Mouse (Mus musculus): ENCODE measurements around the gene Rps16. TPM values are rescaled to one million over a fixed set of nuclear protein-coding genes. Genes with fewer than 3 reads are reported as not detected.
A peak's percentile ranks its signal among the peaks of the same experiment; 100 is the strongest.

The Rps16 gene
- total RNA-seq (2017): 700 and 800 TPM in 2 replicates

- peak; percentile 98 for ATAC-seq (ENCODE audit: extremely low read depth, insufficient number of reproducible peaks, low FRiP score, poor library complexity, severe bottlenecking)
Observed at GRCm38 (mm10) chr7:28350155-28350883, at the start of gene Rps16. Gene Rps16 (plus strand): TSS chr7:28350652.

DNA sequence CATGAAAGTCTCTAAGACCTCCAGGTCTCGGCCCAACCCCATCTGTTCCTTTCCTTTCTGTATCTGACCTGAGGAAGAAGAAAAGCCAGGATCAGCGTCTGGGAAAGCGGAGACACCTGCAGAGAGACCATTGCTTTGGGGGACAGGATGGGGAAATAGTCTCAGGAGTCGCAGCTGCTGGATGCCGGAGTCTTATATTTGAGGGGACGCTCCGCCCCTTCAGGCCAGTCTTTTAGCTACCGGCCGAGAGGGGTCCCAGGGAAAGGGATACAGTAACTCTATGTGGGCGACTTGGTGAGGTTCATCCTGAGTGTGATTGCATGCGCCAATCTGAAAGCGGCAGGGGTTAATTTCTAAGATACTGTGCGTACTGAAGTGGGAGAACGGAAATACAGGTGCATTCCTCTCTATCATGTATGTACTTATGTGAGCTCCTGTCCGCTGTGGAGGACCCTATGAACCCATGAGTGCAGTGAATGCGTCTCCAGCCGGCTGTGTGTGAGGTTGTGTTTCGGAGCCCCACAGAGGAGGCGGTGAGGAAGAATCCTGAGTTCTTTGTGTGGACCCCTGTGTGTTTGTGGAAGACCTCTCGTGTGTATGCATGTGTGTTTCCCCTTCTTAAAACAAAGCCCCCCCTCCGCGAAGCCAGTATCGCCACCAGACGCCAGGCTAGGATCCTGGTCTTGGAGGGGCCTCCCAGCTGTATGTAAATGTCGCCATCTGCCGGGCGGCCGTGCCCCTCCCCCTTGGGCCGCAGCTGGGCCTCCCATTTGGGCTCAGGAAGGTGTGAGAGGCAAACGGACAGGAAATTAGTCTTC is 48.6 kb upstream of the Rps16 start, which contains the start of gene Dll3:
Gene Dll3 (minus strand): TSS at position 623 of the 818 bp plus-strand sequence.
- ATAC-seq (ENCODE audit: extremely low read depth, insufficient number of reproducible peaks, low FRiP score, poor library complexity, severe bottlenecking): no peak

DNA sequence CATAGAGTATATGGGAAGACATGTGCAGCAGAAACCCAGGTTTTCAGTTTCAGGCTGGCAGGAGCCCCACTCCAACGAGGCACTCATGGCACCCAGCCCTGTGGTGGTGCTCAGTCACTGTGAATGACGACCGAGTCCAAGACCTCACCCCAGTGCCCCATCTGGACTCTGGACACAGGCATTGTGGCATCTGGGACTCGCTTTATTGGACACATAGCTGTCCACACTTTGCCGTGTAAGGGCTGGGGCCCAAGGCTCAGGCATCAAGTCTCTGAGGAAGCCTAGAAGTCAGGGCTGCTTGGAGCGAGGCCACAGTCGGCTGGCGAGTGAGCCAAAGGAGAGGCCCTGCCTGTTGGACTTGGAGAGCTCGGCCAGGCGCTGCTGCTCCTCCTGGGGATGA is 44.8 kb upstream of the Rps16 start:
- ATAC-seq (ENCODE audit: extremely low read depth, insufficient number of reproducible peaks, low FRiP score, poor library complexity, severe bottlenecking): no peak

GRCm38 (mm10) chr7:28306216-28306615 is 44.2 kb upstream of the Rps16 start:
- no peak for ATAC-seq (ENCODE audit: extremely low read depth, insufficient number of reproducible peaks, low FRiP score, poor library complexity, severe bottlenecking)

- no peak for ATAC-seq (ENCODE audit: extremely low read depth, insufficient number of reproducible peaks, low FRiP score, poor library complexity, severe bottlenecking)
Observed at GRCm38 (mm10) chr7:28309737-28310136, 40.7 kb upstream of the Rps16 start.

GRCm38 (mm10) chr7:28311151-28311925 is 39.1 kb upstream of the Rps16 start:
- no peak for ATAC-seq (ENCODE audit: extremely low read depth, insufficient number of reproducible peaks, low FRiP score, poor library complexity, severe bottlenecking)

DNA sequence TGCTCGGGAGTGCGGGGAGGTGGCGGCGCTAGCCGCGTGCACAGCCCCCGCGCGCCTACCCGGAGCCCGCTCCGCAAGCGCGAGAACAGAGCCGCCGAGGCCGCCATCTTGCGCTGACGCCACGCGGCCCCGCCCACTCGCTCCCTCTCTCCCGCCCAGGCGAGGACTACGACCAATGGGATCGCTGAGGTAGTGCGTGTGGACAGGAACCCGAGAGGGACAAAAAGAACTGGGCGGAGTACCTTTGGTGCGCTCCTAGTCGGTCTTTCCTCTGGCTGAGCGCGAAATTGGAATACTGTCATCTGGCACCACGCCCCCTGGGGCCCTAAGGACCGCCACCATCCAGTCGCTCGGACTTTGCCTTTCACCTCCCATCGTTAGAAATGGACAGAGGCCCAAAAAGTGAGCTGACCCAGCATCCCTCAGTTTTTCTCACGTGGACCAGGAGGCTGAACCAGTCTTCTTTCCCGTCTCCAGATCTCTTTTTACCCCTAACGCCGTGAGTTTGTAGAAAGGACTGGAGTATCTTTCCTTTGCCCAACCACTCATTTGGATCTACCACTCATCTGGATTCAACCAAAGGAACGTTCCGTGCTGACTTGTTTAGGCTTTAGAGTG is 38.4 kb upstream of the Rps16 start, which contains the start of gene Timm50:
Gene Timm50 (minus strand): TSS at position 147 of the 618 bp plus-strand sequence.
- ATAC-seq (ENCODE audit: extremely low read depth, insufficient number of reproducible peaks, low FRiP score, poor library complexity, severe bottlenecking): peak; percentile 97

- ATAC-seq (ENCODE audit: extremely low read depth, insufficient number of reproducible peaks, low FRiP score, poor library complexity, severe bottlenecking): no peak
Observed at GRCm38 (mm10) chr7:28318036-28318435, 32.4 kb upstream of the Rps16 start.

- no peak for ATAC-seq (ENCODE audit: extremely low read depth, insufficient number of reproducible peaks, low FRiP score, poor library complexity, severe bottlenecking)
Observed at GRCm38 (mm10) chr7:28318714-28319113, 31.7 kb upstream of the Rps16 start.

- no peak for ATAC-seq (ENCODE audit: extremely low read depth, insufficient number of reproducible peaks, low FRiP score, poor library complexity, severe bottlenecking)
Observed at GRCm38 (mm10) chr7:28321974-28322720, 28.3 kb upstream of the Rps16 start.

DNA sequence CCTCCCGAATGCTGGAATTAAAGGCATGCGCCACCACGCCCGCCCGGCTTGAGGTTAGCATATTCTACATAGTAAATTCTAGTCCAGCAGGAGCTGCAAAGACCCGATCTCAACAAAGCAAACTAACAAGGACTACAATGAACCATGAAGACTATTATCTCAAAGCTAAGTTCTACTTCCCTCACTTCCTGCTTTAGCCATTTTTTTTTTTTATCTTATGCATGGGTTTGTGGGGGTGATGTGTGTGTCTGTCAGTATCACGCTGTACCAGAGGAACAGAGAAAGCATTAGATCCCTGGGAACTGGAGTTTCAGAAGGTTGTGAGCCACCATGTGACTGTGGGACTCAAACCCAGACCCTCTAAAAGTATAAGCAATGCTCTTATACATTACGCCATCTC is 25.2 kb upstream of the Rps16 start:
- no peak for ATAC-seq (ENCODE audit: extremely low read depth, insufficient number of reproducible peaks, low FRiP score, poor library complexity, severe bottlenecking)

DNA sequence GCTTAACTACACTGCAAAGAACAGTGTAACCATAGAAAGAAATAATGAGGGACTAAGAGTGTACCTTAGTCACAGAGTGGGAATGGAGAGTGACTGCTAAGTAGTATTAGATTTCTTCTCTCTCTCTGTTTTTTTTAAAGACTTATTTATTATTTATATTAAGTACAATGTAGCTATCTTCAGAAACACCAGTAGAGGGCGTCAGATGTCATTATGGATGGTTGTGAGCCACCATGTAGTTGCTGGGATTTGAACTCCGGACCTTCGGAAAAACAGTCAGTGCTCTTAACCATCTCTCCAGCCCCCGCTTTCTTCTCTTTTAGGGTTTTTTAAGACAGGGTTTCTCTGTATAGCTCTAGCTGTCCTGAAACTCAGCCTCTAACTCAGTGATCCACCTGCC is 24.0 kb upstream of the Rps16 start:
- ATAC-seq (ENCODE audit: extremely low read depth, insufficient number of reproducible peaks, low FRiP score, poor library complexity, severe bottlenecking): no peak

DNA sequence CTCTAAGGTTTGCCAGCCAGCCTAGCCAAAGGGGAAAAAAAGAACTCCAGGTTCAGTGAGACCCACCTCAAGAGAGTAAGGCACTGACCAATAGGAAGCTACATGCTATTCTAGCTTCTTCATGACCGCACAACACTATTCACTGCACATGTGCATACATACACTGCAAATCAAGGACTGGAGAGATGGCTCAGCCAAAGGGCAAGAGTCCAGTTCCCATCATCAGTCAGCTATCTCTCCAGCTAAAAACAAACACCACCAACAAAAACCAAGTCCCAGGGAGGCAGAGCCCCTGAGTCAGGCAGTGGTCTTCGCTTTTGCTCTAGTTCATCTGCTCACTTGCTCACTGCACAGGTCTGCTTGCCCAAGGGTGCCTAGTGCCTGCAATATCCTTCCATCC is 22.2 kb upstream of the Rps16 start:
- no peak for ATAC-seq (ENCODE audit: extremely low read depth, insufficient number of reproducible peaks, low FRiP score, poor library complexity, severe bottlenecking)

GRCm38 (mm10) chr7:28334534-28334933 is 15.9 kb upstream of the Rps16 start:
- ATAC-seq (ENCODE audit: extremely low read depth, insufficient number of reproducible peaks, low FRiP score, poor library complexity, severe bottlenecking): no peak

GRCm38 (mm10) chr7:28335471-28335870 is 15.0 kb upstream of the Rps16 start:
- no peak for ATAC-seq (ENCODE audit: extremely low read depth, insufficient number of reproducible peaks, low FRiP score, poor library complexity, severe bottlenecking)

DNA sequence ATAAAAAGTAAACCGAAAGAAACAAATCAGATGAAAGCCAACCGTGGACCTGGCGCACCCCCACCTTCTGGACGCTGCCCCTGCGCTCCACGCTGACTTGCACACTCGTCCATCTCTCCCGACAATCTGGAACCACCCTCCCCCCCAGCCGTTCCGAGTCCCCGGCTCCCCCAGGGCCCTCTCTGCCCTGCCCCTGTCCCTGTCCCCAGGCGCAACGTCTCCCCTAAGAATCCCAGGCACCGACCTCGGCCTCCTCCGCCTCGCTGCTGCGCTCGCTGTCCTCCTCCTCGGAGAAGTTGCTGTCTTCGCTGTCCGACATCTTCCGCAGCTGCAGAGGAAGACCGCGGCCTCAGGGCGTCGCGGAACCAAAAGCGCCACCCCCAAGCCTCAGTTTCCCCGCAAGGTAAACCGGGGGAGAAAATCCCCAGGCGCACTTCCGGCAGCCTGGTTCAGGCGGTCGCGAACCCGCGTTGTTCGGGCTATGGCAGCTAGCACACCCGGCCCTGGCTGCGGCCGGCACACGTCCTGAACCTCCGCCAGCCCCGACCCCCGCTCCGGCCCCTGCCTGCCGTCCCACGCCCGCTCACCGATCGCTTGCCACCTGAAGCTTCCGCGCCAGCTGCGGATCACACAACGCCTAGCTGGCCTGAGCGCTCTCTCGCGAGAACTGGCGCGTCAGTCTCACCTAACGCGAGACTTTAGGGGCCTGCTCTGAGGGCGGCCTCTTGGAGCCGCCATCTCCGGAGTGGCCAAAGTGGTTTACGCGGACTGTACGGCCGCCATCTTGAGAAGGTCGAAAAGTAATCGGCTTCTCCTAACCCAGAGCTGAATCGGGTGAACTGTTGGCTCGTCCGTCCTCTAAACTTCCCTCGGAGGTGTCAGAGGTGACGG is 12.1 kb upstream of the Rps16 start, which contains the start of gene Supt5:
Gene Supt5 (minus strand): TSS at position 639 of the 891 bp plus-strand sequence.
- ATAC-seq (ENCODE audit: extremely low read depth, insufficient number of reproducible peaks, low FRiP score, poor library complexity, severe bottlenecking): peak; percentile 96

GRCm38 (mm10) chr7:28339213-28339917 is 11.1 kb upstream of the Rps16 start:
- peak; percentile 66 for ATAC-seq (ENCODE audit: extremely low read depth, insufficient number of reproducible peaks, low FRiP score, poor library complexity, severe bottlenecking)
